Mouse (Mus musculus): ENCODE data around the gene Dph1.
"Not testable (repeated sequence)": the region's sequence is repeated elsewhere in the genome, so short reads cannot be mapped to it uniquely, and the experiment has no call there.

The Dph1 gene

GRCm38 (mm10) chr11:75201721-75202120 is 10.7 kb upstream of the Dph1 start:
- DNase-seq = no peak

DNA sequence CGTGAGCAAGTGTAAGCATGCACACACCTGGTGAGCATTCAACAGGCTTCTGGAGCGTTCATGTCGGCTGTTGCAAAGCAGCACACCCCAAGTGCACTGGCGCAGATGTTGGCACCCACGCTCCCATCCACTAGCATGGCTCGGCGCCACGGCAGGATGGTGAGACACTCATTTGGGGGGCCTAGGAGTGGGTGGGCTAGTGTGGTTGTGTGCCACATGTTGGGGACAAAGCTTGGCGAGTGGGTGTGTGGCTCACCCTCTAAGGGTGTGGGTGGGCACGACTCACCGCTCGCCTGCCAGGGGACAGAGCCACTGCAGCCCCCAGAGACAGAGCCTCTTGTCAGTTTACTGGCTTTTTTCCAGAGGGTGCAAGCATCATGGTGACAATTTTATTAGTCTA is 9.9 kb upstream of the Dph1 start:
- peak; percentile 73 for DNase-seq

DNA sequence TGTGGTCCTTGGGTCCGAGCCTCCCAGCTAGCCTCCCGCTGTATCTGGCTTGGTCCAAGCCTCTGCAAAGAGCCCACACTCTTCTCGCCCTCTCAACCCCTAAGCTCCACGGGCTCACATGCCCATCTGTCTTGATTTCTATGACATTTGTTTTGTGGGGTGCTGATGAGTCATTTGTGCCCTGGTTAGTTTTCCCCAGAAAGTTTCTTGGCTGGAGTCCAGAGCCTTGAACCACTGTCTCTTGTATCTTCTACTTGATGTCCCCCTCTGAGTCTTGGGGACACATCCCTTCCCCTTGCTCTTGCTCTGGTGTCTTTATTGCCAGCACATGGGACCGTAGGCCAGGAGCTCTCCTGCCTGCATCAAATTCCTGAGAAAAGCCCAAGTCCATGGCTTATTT is 8.9 kb upstream of the Dph1 start:
- DNase-seq = no peak

DNA sequence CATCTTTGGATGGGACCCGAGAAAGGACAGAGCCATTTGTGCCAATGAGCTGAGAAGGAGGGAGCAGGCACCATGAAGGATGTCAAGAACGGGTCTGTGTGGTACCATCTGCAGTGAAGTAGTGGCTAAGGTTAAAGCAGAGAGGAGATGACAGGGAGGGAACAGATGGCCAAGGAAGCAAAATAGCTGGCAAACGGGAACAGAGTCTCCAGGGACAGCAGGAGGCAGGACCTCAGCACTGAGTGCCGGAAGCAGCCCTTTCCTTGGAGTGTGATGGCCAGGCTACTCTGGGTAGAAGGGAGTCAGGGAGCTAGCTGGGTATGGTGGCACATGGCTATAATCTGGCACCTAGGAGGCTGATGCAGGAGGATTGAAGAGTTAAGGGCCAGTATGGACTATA is 7.8 kb upstream of the Dph1 start:
- DNase-seq = no peak

GRCm38 (mm10) chr11:75197956-75198355 is 6.9 kb upstream of the Dph1 start:
- no peak for DNase-seq

- no peak for DNase-seq
Observed at GRCm38 (mm10) chr11:75196131-75196530, 5.1 kb upstream of the Dph1 start.

- DNase-seq = no peak
Observed at GRCm38 (mm10) chr11:75194850-75195461, 3.9 kb upstream of the Dph1 start.

DNA sequence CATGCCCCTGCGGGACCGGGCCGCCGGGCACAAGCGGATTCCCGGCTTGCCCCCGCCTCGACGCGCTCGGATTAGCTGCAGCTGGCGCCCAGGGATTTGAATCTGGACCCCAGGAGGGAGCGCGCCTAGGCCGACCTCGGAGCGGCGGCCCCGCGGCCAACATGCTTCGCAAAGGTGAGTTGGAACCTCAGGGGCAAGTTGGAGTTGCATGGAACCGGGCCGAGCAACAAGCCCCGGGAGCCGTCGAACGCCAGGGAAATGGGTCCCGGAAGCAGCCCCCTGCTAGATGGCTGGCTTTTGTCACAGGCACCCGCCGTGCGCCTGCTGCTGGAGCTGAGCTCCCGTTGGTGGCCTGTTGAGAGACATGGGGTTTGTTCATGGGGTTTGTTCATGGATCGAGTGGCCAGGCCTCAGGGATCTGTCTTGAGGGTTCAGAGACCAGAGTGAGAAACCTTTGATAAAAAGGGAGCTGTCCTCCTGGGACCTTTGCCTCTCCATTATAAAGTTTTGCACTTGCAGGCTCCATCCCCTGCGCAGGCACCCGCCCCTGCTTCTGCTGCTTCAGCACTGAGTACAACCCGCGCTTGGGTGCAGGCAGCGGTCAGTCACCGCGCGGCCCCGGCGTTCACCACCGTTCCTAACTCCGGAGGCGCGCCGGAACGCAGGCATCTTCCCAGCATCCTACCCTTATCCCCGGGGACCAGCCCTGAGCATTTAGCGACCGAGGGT is 3.2 kb upstream of the Dph1 start:
- DNase-seq = no peak

DNA sequence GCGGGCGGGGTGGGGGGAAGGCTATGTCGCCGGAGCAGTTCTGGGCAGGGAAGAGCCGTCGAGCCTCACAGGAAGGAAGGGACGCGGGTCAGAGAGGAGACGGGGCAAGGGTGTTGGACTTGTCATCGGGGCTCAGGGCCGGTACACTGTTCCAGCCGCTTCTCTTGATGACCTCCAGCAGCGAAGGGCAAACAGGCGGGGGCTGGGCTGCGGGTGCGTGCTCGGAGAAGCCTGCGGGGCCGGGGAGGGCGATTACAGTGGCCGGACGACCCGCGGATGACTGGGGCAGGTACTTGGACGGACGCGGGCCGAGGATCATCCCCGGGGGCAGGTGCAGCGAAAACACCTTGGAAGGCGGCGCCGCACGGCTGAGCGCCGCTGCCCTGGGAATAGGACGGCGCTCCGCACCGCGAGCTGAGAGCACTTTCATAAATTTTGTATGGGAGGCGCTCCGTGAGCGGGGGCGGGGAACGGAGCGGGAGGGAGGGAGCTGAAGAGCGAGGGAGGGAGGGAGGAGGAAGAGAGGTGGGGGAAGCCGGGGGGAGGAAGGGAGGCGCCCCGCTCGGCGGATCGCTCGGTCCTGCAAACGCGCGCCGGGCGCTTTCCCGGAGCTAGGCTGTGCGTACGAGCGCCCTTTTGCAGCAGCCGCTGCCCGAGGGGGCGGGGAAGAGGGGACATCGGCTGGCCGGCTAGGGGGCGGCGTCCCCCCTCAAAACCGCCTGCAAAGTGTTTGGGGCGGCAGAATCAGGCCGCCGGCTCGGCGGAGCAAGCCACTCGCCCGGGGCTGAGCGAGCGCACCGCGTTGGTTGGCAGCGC is 2.4 kb upstream of the Dph1 start, which contains the start of gene Rtn4rl1:
TSS of gene Rtn4rl1 (plus strand) at position 528 of the 816 bp plus-strand sequence.
- peak; percentile 77 for DNase-seq

- DNase-seq = peak; percentile 65
Observed at GRCm38 (mm10) chr11:75192336-75193214, 1.5 kb upstream of the Dph1 start.

- no peak for DNase-seq
Observed at GRCm38 (mm10) chr11:75191841-75192240, 800 bp upstream of the Dph1 start.

- DNase-seq = peak; percentile 81
Observed at GRCm38 (mm10) chr11:75190371-75190724, 693 bp downstream of the Dph1 start.

DNA sequence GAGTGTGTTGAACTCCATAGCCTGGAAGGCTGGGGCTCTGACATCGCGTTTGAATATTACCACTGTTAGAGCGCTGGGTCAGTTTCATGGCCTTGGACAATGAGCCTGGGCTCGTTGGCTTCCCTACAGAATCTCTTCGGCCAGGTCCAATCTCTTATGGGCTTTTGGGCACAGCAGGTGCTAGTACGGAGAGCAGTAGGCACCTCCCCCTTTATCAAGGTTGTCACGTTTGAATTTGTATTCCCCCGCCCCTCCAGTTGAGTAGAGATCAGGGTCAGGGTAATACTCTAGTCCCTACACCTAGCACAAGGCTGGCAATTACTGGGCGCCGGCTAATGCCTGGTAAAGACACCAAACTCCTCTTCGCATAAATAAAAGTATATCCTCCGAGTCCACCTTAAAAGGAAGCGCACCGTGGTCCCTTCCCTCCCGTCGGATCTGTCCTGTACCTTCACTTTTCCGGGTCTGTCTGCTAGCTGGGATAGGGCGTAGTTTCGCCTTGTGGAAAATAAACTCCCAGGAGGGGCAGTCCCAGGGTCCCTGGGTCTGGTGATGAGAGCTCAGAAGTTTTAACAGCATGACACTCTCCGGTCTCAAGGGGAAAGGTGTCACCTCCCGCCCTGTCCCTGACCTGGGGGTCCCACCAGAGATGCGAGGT is 1.2 kb downstream of the Dph1 start:
- DNase-seq = no peak

DNA sequence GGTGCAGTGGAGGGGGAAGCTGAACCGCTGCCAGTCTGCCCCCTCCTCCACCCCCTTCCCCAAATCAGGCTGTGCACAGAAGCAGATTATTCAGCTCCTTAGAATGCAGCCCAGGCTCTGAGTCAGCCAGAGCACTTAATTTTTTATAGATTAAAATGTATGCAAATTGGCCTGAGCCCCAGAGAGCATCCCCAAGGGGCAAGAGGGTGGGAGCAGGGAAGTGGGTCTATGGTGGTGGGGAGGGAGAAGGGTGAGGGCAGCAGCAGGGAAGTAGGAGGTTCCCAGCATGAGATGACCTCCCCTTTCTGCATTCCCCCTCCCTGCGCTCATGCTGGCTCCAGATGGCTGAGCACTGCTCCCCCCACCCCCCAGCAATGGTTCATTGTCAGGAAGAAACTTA is 6.1 kb downstream of the Dph1 start:
- no peak for DNase-seq

DNA sequence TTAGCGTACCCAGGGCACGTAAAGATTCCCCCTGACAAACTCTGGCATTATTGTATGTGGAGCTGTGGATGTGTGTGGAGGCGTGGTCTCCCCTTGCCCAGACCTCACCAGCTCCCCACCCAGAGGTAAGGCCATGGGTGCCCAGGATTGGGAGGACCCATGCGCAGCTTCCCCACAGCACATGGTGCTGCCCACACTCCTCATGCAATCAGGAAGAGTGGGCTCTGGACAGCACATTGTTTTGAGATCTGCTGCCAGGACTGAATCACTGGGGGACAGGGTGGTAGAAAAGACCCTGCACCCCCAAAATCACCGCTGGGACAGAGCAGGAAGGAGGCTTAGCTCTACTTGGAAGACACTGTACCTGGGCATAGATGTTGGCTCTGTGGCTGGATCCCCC is 6.5 kb downstream of the Dph1 start:
- DNase-seq = no peak

- peak; percentile 82 for DNase-seq
Observed at GRCm38 (mm10) chr11:75183917-75184570, 7.0 kb downstream of the Dph1 start.

- DNase-seq = peak; percentile 91
Observed at GRCm38 (mm10) chr11:75178672-75179208, 12.3 kb downstream of the Dph1 start, which contains the start of gene Ovca2. Ovca2 (minus strand) TSS chr11:75178835.

DNA sequence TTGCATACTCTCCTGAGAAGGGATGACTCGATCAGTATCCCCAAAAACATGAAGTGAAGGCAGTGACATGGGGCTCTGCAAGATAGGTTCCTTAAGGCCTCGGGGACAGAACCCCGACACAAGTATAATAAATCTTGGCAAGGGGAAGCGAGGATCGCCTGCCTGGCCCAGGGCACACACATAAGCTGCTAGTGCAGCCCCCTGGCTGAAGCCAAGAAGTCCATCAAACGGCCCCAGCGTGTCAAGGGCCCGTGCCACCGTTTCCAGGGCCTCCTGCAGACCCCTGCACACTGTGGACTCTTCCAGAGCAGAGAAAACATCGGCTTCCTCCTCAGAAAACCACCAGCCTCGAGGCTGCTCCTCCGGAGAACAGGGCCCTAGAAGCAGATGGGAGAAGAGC is 13.0 kb downstream of the Dph1 start:
- no peak for DNase-seq

DNA sequence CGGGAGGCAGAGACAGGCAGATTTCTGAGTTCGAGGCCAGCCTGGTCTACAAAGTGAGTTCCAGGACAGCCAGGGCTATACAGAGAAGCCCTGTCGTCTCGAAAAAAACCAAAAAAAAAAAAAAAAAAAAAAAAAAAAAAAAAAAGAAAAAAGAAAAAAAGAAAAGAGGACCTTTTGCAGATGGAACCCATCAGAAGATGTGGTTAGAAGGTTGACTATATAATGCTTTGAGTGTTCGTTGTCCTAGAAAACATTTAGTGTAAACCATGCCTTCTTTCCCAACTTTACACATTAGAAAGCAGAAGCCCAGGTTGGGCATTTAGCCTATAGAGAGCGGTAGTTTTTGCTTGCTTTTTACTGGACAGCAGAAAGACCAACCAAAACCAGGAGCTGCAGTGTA is 16.5 kb downstream of the Dph1 start:
- DNase-seq = not testable (repeated sequence)

DNA sequence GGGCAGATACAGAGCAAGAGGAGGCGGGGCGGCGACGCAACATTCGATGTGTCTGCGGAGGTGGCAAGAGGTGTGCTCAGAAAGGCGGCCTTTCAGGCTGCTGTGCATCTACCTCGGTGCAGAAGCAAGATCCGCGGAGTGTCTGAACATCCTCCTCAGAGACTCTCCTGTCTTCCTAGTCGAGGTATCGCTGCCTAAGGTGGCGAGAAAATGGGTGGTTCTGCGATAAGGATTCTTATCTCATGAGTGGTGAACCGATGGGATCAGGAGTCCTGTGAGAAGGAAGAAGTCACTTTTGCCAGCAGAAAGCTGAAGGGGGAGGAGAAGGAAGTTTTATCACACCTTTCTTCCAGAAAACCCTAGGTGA is 17.3 kb downstream of the Dph1 start:
- no peak for DNase-seq

DNA sequence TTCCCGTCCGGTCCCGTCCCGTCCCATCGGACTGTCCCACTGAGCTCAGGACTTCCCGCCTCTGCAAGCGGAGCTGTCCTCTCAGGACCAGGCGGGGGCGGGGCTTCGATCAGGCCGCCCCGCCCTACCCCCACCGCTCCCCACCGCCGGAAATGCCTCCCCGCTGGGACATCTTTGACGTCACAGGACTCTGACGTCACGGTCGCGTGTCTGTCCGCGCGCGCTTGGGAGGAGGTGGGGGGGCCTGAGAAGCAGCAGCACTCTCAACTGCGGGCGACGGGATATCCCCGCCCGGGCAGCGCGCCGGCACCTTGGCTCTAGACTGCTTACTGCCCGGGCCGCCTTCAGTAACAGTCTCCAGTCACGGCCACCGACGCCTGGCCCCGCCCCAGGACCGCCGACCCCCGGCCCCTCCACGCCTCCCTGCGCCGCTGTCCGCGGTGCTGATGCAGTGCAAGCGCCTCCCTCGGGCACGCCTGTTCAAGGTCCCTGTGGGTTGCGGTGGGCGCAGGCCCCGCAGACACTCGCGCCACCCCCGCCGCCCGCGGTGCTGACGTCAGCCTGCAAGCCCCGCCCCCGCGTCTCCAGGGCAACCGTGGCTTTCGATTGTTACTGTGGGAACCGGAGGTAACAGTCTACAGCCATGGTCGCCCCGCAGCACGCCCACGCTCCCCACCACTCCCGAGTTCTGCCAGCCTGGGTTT is 17.8 kb downstream of the Dph1 start:
- peak; percentile 93 for DNase-seq

Data from right cerebral cortex, postnatal 25 days (tissue).